Mouse (Mus musculus) cerebellum, adult 18-20 months (tissue): ENCODE data around the gene Fgf8.

ENCODE experiments used
- DNase-seq, 2 experiments: peaks; one replicate each; pipeline ENCODE4 v3.0.0; 2021

Fgf8 gene

DNA sequence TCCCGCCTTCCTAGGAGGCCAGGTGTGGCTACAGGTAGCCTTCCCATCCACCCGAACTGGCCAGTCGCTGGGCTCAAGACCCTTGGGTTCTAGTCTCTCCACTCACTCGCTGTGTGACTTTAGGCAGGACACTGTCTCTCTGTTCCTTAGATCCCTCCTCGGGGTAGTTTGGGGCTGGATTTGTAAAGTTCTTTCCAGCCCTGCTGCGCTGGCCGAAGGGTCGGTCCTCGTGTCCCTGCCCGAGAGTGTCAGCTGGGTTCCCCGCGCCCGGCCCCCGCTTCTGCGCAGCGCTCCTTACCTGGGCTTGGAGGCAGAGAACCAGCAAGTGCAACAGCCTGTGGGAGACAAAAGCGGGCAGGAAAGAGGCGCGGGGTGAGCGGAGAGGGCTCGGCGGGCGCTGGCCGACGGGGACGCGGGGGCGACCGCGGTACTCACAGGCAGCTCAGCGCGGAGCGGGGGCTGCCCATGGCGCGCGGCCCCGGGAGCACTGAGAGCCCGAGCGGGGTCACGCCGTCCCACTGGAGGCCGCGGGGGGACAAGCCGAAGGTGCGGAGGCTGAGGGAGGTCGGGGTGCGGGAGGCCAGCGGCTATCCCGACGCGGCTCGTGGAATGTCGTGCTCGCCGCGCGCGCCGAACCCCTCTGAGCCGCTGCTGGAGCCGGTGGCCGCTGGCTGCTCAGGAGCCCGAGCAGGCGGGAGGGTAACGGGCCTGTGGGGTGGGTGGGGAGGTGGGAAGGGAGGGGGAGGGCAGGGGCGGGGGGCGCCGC is at the start of gene Fgf8:
Gene Fgf8, minus strand, starts transcription at position 698 of the 766 bp plus-strand sequence.
- DNase-seq, result no peak

DNA sequence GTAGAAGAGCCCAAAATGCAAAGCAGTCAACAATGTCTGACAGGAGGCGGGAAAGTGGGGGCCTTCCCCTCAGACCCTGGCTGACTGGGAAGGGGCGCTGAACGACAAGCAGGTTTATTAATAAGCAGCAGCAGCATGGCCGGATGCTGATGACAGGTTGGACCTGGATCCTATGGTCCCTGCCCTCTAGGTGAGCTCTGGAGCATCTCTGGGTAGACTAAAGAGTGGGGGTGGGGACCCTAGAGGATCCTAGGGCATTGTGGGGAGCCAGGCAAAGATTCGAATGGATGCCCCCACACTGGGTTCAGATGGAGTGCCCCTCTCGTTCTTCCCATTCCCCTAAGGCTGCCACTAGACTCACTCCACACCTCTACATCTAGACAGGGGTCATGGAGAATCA is 49.7 kb upstream of the Fgf8 start:
- DNase-seq, result no peak

DNA sequence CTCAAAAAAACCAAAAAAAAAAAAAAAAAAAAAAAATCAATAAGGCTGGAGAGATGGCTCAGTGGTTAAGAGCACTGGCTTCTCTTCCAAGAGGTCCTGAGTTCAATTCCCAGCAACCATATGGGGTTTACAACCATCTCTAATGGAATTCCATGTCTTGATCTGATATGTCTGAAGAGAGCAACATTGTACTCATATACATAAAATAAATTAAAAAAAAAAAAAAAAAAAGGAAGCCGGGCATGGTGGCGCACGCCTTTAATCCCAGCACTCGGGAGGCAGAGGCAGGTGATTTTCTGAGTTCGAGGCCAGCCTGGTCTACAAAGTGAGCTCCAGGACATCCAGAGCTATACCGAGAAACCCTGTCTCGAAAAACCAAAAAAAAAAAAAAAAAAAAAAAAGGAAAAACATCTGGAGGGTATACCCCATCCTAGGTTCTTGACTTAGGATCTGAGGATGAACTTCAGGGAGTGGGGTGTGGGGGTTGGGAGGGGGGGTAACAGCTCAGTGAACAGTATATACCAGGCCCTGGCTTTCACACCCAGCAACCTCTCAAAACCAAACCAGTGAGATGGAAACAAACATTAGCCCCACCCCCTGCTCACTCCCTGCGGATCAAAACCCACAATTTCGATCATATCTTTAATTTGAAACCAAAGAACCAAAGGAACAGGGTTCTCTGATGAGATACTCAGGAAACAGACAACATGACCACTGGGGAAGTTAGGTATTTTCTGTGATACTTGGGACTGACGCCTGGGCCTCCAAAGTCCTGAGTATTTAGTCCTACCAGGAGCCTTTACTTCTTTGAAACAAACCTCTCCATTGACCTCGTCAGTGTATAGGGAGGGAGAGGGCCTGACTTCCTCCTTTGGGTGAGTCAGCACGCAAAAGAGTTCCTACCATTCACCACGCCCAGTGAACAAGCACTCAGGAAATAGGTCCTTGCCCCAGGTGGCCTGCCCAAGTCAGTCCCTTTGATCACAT is 47.5 kb upstream of the Fgf8 start:
- no peak for DNase-seq

DNA sequence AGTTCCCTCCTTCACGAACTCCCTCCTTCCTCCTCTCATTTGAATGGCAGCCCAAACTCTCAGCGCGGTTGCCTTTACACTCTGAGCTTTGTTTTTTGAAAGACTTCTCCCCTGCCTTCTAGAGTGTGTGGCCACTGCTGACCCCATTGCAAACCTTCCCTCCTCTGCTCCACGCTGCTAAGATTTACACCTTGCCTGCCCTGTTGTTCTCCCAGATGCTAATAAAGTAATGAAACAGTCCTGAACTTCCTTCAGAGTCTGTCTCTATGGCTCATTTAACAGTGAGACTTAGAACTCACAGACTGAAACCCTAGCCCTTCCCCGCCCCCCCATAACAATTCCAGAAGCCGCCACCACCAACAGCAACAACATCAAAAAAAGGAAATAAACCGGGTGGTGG is 46.6 kb upstream of the Fgf8 start:
- DNase-seq, result no peak

DNA sequence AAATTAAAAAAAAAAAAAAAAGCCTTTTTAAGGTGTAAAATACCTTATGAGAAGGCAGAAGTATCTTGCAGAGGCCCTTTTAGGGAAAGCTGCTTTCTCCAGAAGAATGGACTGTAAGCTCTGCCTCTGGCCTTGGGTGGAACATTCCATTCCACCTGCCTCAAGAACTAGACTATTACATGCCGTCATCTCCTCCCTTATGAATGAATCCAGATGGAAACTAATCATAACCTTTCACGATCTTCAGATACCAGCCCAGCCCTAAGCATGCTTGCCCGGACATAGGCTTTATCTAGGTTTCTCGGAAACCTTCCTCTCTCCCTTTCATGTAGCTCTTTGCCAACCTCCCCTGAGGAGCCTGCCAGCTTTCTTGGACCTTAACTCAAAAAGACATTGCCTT is 45.6 kb upstream of the Fgf8 start:
- no peak for DNase-seq

DNA sequence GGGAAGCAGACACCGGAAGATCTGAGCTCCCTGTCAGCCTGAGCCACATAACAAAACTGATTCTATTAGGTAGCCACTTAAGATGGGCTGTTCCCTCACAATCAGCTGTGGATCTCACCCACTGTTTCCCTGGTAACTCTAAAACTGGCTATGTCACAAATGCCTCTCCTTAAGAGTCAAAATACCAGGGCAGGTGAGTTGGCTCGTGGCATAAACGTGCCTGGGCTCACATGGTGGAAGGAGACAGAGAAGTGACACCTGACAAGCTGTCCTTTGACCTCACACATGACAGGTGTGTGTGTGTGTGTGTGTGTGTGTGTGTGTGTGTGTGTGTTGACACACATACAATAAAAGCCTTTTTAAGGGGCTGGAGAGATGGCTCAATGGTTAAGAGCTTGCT is 44.7 kb upstream of the Fgf8 start:
- no peak for DNase-seq

DNA sequence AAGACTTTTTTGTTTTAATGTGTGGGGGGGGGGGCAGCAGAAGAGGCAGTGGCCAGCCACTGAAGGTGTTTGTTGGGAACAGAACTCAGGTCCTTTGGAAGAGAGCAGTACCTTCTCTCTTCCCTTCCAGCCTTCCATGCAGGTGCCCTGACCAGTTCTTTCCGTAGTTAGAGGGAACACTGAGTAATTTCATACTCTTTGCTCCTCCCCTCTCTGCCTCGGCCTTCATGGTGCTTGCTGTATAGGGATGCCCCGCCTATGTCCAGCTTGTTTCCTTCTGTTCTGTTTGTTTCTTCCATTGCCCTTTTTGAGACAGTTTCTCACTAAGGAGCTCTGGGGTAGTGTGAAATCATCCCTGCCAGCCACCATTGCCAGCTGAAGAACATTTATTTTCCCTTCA is 42.8 kb upstream of the Fgf8 start:
- no peak for DNase-seq

DNA sequence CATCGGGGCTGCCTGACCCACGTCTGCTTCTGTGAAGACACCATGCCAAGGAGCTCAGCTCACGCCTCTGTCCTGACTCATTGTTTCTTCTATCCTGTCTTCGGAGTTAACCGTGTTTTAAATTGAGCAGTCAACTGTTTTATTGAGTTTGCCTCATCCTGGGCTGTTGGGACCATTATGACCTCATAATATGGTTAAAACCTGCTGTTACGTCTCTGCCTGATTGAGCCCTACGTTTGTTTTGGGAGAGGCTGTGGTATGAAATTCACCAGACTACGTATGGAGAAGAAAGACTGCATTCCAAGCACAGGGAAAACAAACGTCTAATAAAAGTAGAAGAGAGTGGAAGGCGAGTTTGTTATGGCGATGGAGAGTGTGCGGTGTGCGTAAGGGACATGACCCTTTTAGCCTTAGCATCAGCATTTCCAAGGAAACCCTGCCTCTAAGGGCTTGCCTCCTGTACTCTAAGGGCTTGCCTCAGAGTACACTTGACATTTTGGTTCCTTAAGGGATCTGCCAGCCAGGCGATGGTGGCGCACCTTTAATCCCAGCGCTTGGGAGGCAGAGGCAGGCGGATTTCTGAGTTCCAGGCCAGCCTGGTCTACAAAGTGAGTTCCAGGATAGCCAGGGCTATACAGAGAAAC is 41.3 kb upstream of the Fgf8 start:
- no peak for DNase-seq

DNA sequence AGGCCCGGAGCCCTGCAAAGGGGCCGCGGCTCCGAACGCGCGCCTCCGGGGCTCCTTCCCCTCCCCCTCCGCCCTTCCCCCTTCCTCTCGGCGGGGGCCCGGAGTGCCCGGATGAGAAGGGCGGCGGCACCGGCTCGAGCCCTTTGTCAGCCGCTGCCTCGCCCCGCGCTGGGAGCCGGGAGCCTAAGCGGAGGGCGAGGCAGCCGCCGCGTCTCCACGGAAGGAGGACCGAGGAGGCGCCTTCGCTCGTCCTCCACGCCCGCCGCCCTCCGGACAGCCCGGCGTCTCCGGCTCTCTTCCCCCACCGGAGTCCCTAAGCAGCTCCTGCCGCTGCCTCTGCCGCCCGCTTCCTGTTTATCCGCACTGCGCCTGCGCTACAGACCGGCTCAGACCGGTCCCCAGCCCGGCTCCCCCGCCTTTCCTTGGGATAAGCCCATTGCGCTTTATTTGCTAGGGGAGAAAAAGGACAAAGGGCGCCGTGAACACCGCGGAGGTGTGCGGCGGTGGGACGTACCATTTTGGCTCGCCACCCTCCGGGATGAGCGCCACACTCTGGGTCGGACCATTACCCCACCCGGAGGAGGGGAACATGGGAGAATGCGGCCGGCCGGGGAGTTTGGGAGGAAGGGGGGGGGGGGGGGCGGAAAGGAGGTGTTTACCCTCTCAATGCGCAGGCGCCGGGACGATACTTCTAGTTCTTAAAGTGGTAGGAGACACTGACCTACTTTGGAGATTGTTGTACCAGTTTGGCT is 40.6 kb upstream of the Fgf8 start, which contains the start of gene Mgea5:
Gene Mgea5, minus strand, starts transcription at position 657 of the 752 bp plus-strand sequence.
- DNase-seq, result peak; percentile 98 to 99

DNA sequence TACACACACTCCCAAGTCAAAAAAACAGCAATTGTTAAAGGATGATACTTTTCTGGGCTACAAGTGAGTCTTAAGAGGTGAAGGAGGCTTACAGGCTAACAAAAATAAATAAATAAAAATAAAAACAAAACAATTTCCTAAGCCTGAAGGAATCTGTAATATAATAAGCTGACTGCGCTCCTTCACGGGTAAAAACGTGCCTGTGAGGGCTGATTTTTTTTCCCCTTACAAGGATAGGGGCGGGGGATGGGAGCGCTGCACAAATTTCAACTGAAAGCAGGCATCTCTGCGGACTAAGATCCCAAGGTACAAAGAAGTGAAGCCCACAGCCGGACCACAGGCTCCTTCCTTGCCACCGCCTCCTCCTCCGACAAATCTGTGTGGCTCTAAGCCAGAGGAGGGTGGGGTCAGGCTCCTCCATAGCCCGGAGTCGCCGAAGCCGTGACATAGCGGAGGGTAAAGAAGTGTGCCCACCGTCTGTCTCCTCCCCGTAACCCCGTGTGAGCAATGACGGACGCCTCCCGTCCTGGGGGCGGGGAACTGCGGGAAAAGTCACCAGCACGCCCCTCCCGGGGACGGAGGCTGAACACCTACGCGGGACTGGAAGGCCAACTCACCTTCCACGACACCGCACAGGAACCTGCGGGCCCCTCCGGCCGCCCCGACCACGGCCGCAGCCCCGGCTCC is 39.7 kb upstream of the Fgf8 start:
- DNase-seq, result peak; percentile 68 to 73

DNA sequence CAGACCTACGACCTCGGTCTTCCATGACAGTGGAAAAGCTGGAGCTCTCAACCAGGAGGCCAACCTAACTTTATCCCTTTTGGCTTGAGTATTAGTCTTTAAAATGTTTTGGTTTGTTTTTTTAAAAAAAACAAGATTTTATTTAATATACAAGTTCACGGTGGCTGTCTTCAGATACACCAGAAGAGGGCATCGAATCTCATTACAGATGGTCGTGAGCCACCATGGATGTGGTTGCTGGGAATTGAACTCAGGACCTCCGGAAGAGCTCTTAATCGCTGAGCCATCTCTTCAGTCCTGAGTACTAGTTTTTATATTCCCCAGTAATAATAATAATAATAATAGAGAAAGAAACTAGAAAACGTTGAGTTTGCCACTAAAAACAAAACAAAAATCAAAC is 39.0 kb upstream of the Fgf8 start:
- no peak for DNase-seq

DNA sequence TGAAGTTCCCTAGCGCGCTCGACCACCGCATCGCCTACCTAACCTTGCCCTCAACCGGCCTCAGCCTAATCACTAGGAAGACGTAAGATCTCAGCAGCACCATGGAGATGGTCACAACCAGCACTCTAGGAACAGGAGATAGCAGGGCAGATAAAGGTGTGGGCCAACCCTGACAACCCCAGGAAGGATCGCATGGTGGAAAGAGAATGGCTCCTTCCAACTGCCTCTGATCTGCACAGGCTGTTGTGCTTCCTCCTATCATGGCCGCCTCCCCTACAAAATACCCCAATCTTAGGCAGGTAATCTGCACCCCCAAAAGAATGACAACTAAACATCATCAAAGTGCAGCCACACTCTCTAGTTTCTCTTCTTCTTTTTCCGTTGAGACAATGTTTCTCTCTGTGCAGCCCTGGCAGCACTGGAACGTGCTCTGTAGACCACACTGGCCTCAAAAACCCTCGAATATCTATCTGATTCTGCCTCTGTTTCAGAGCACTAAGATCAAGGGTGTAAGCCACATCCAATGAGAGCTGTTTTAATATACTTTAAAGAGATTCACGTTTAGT is 37.7 kb upstream of the Fgf8 start:
- no peak for DNase-seq

DNA sequence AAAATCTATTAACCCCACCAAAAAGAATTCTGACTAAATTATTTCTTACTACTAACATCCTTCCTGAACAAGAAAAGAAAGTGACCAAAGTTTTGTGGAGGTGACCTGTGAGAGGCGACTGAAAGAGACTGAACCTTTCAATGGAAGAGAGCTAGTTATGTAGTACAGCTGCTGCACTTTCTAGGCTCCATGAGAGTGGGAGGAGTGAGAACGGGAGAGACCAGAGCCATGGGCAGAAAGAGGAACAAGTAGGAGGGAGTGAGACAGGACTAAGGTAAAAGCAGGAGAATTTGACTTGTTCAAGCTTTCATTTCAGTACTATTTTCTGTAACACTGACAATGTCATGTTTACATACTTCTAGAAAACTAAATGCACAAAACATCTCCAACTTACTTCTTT is 32.8 kb upstream of the Fgf8 start:
- no peak for DNase-seq

DNA sequence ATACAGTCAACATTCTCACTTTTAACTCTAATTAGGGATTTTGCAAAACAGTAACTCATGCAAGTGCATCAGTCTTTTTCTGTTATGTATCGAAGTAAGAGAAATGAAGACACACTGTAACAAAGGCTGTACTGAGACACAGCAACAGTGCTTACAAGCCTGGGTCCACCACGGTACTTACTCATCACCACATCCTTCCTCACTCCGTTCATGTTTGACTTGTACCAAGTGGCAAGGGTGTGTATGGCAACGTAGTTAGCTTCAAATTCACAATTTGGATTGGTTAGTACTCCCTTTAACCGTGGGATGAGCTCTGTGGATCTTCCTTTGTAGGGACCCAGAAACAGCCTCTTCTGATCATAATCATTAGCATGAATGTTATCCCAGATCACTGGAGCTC is 28.8 kb upstream of the Fgf8 start:
- DNase-seq, result no peak

DNA sequence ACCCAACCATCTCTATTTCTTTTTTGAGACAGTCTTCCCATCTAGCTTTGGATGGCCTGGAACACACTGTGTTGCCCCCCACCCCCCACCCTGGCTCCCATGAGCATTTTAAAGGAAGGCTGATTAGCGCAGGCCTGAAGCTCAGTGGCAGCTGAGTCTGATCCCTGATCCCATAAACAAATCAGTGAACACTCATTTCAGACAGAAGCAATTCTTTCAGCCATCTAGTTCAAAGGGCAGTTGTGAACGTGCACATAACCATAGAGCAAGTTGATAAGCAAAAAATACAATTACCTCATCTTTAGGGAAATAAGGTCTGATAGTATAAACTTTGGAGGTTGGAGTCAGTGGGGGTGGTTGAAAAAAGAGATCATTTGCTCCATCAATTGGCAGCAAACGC is 18.1 kb upstream of the Fgf8 start:
- no peak for DNase-seq

DNA sequence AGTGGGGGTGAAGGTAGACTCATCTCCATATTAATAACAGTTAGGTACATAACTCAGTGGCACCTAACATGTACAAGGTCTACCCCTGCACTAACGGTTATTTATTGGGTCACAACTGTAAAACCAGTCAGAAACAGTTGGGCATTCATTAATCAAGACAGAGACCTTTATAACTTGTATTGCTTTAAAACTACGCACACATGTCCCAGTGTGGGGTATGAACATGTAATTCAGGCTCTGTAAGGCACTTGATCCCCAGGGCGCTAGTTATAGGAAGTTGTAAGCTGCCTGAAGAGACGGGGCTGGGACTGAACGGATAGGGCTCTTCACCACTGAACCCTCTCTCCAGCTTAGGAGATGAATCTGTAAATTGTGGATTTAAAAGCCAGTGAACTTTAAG is 16.0 kb upstream of the Fgf8 start:
- no peak for DNase-seq

DNA sequence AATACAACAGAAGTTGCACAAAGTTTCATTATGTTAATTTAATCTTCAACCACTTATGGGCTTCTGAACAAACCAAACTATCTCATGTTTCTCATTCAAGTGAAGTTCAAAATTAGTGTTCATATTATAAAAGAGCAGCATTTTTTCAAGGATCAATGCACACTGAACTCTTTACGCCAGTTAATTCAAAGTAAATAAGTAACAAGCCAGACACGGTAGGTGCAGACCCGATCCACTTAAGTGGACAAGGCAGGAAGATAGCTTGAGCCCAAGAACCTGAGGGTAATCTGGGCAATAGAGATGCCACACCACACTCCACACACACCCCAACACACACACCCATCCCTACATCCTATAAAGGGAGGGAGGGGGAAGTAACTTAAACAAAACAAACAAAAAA is 10.8 kb upstream of the Fgf8 start:
- no peak for DNase-seq

DNA sequence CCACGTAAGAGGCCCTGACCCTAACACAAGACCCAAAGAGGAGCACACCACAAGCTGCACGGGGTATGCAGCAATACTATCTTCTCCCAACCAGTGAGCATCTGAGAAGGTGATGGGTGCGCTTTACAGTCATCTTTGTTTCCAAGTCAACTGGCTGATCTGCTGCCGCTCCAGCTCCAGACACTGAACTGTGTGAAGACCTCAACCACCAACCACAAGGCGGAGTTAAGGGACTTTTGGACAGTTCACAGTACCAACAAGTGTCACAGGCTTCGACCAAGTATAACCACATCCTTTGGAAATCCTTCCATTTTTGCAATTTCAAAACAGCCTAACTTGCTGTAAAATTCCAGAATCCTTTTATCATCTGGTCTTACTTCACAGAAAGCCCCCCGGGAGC is 9.2 kb upstream of the Fgf8 start:
- no peak for DNase-seq

DNA sequence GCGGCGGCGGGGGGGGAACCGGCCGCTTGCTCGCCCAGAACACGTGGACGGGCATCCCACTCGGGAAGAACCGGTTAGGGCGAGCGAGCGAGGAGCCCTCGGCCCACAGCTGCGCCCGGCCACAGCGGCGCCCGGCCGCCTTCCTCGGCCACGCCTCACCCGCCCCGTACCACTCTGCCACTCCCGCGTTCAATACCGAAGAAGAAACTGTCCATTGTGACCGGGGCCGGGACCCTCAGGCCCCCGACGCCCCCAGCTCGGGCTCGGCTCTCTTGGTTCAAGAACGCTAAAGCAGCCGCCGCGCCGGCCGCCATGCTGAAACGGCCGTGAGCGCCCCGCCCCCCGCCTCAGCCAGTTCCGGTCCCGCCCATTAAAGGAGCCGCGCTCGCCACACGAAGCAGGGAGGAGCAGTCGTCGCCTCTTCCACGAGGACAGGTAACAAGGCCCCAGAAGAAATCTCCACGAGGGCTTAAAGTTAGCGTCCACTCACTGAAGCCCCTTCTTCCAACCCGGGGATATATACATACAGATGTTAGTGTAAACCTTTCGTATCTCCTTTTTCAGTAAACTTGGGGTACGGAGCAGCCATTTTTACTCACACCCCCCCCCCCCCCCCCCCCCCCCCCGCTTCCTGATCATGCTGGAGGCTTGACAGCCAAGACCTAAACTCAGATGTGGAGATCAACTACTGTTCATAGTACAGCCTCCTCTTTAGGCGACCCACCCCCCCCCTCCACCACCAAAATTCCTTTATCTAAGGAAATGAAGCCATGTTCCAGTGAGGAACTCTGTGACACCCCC is 6.7 kb upstream of the Fgf8 start, which contains the start of gene Npm3:
Gene Npm3, minus strand, starts transcription at position 349 of the 801 bp plus-strand sequence.
- DNase-seq, result peak; percentile 65 to 72

DNA sequence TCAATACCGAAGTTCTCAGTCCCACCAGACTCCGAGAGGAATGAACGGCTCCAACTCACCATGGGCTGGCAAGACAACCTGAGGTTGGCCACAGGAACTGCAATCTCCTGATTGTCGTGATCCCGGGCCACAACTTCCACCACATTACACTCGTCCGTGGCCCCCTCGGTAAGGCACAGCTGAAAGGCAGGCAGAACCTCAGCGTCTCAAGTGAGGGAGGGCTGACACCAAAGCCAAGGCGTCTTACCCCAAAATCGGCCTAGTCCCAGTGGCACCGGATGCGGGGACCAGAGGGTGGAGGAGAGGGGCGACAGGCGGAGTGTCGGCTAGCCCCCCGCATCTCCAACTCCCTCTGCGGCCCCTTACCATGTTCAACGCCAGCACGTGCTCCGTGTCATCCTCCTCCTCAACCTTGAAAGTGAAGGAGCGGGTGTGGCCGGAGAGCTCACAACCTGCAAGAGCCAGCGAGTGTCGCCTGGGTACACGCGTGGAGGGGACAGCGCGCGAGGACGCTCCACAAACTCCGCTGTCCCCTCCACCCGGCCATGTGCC is 6.1 kb upstream of the Fgf8 start:
- DNase-seq, result no peak
